Mouse (Mus musculus): ENCODE measurements at regions not wholly inside any gene's neighbourhood (a gene's known extent, or its start where the extent isn't known, plus 50 kb on each side); places are given as distances from the start of the nearest gene placed in this dataset.

- TF ChIP-seq CTCF (IDR thresholded peaks at IDR 0.05; ENCODE audit: low read depth, low read length) (no peak), EP300 (IDR thresholded peaks at IDR 0.05; ENCODE audit: insufficient read depth, low read depth, low read length) (no peak), POLR2A (IDR thresholded peaks at IDR 0.05; ENCODE audit: insufficient read depth, low read length) (no peak)
Observed at GRCm38 (mm10) chr3:115789063-115789462, 74.2 kb upstream of the S1pr1 start.
